Mouse (Mus musculus): ENCODE measurements around the gene Tprn.
A peak's percentile ranks its signal among the peaks of the same experiment; 100 is the strongest.

Tprn gene

DNA sequence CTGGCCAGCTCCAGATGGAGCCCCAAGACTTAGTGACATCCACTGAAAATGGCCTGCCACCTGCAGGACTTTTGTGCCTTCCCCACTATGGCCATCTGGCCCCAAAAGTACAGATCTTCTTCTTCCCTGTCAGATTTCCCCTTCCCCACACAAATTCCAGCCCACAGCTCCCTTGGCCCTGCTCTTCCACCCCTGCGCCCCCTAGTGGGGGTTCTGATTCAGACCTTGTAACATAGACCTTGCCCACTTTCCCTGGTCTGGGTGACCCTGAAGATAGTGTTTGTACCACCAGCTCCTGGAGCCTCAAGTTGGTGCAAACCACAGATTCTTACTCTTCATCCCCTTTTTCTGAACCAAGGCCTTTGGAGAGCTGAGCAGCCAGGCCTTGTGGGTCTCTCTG, 30.4 kb downstream of the Tprn start:
- peak; percentile 45 to 71 for DNase-seq (ENCODE audit: low spot score in 2 of 2)

GRCm38 (mm10) chr2:25293706-25294105, 31.3 kb downstream of the Tprn start:
- no peak for DNase-seq (ENCODE audit: low spot score in 2 of 2)

DNA sequence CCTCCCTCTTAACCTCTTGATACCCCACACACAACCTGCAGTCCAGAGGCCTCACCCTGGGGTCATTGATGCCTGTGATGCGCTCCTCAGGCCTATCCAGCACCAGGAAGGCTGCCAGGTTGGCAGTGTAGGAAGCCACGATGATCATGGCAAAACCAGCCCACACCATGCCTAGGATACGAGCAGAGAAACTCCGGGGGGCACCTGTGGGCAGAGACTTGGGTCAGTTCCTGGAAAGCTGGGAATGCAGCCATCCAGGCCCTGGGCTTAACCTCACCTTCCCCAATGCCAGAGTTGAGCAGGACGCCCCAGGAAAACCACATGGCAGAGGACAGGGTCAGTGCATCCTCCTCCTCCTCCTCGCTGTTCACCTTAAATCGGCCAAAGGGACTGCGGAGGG, 34.7 kb downstream of the Tprn start:
- no peak for DNase-seq (ENCODE audit: low spot score in 2 of 2)

GRCm38 (mm10) chr2:25298046-25298445, 35.6 kb downstream of the Tprn start:
- DNase-seq (ENCODE audit: low spot score in 2 of 2) = no peak

DNA sequence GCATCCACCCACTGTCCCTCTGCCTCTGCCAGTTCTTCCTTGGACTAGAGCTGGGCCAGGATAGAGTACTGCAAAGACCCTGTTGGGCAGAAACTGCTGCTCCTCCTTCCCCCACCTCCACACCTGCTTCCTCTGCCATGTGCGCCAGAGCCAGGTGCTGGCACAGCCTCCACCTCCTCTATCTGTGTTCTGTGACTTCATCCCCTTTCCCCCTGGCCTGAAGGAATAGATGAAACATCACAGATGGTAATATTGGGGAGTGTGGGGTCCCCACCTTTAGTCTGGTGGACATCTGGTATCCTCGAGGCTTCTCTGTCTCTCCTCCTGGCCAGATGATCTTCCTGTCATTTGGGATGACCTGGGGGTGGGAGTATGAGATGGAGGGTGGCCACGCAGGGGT, 41.0 kb downstream of the Tprn start:
- DNase-seq (ENCODE audit: low spot score in 2 of 2) = no peak

DNA sequence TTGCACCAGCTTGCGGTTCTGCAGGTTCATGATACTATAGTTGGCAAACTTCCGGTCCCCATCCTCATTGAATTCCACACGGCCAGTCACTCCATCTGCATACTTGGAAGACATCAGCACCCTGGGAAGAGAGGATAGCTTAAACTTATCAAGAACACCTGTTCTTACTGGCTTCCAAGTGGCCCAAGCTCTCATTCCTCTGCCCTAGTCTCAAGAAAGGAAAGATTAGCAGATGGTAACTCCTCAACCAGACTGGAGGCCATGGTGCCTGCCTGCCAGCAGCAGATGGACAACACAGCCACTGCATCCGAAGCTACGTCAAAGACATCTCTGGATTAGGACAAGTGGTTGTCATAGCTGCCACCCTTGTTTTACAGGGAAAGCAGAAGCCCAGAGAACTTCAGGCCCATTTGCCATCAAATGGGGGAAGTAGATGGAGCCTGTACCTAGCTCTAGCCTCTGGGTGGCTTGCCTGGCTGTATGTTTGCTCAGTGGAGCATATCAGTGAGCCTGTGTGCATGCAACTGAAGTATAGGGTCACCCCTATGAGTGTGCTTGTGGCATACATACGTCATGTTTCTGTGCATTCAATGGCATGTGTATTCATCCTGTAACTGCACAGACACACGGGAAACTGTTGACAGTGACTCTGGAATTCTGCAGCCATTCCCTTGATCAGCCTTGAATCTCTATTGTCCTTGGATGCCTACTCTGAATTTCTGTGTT, 41.7 kb downstream of the Tprn start:
- DNase-seq (ENCODE audit: low spot score in 2 of 2) = no peak

DNA sequence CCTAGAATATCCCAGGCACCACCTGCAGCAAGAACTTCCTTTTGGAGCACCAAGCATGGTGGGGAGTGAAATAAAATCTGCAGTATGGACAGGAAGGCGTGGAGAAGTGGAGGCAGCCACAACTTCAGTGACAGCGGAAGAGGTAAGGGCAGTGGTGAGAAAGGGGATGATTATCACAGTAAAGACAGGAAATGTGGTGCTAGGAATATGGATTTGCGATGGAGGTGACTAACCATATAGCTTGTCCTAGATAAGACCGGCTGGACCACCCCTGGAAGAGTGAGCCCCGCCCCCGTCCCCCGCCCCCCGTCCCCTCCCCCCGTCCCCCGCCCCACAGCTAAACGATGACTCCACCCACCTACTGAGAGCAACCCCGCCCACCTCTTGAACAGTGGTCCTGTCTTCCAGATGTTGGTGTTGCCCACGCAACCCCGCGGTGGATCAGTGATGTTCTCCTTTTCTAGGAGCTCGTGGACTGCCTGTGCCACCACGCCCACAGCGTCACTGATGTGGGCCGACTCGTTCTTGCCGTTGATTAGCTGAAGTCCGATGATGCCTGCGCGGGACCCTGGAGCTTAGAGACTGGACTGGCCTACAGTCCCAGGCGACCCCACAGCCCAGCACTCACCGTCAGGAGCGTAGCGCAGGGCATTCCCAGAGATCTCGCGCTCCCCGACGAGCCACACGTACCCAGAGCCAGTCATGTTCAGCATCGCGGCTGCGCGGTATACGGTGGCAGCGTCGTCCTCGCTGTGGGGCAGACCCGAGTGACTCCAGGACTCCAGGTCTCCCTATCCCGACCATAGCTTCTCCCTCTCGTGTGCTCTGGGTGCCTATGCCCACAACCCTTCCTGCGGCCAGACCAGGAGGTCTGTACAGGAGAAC, 42.5 kb downstream of the Tprn start:
- DNase-seq (ENCODE audit: low spot score in 2 of 2) = no peak

DNA sequence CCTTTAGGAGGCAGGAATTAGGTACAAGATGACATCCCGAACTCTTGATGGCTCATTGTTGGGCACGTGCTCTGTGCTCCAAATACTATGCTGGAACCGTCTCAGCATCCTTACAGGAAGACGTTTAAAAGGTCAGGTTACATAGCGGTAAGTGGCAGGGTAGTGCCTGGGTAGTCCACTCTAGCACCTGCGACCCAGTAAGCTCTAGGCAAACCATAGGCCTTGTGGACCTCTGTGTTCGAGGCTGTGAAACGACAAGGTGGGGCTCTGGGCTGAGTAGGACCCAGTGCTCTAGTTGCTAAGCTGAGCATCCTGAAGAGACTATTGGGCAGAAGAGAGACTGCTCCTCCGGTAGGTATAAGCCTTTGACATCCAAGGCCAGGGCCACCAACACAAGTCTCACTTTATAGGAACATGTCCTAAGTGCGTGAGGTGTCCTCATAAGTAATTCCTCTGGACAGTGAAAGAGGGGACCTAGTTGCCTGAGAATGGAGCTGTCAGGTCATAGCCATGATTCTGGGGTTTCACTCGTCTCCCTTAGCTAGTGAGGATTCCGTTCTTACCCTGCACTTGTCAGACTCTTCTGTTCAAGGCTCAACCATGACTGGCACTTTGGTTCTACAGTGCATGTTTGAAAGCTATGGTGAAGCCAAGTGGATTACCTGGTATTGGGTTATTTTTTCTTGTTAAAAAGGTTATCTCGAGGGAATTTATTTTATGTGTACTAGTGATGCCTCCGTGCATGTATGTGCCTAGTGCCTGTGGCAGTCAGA, 43.4 kb downstream of the Tprn start:
- no peak for DNase-seq (ENCODE audit: low spot score in 2 of 2)

- DNase-seq (ENCODE audit: low spot score in 2 of 2) = no peak
These were observed 47.8 kb downstream of the Tprn start for GRCm38 (mm10) chr2:25310180-25310579.

- DNase-seq (ENCODE audit: low spot score in 2 of 2) = no peak
These were observed 48.6 kb downstream of the Tprn start for GRCm38 (mm10) chr2:25310969-25311368.

- DNase-seq (ENCODE audit: low spot score in 2 of 2) = no peak
These were observed 49.1 kb downstream of the Tprn start for GRCm38 (mm10) chr2:25311491-25311891.

DNA sequence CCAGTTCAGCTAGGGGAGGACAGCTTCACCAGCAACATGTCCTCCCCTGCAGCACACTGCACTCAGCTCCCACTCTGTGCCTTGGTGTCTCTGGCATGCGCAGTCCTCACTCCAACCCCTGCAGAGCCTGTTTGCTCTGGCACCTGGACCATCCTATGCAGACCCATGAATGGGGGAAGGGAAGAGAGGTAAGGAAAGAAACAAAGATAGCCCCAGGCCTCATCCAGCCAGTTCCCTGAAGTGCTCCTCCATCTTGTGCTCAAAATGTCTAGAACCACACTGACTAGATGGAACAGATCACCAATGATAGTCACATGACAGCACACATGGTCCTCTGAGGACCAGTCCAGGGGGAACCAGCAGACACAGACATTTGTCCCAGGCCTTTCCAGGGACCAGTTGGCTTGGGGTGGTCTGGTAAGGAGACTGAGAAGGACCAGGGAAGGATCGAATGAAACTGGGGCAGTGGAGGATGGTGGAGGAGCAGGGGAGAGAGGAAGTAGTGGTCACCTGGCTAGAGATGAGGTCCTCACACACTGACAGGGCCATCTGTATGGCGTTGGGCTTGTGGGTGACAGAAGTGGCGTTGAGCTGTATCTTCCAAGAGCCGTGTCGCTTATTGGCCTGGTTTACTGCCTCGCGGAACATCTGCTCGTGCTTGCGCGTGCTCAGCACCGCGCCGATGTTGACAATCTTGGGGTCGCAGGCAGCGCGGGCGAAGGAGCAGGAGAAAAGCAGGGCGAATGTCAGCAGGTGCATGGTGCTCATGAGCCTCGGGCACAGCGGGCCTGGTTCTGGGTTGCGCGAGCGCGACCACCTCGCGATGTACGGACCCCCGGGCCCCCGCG, 55.9 kb downstream of the Tprn start:
- no peak for DNase-seq (ENCODE audit: low spot score in 2 of 2)

DNA sequence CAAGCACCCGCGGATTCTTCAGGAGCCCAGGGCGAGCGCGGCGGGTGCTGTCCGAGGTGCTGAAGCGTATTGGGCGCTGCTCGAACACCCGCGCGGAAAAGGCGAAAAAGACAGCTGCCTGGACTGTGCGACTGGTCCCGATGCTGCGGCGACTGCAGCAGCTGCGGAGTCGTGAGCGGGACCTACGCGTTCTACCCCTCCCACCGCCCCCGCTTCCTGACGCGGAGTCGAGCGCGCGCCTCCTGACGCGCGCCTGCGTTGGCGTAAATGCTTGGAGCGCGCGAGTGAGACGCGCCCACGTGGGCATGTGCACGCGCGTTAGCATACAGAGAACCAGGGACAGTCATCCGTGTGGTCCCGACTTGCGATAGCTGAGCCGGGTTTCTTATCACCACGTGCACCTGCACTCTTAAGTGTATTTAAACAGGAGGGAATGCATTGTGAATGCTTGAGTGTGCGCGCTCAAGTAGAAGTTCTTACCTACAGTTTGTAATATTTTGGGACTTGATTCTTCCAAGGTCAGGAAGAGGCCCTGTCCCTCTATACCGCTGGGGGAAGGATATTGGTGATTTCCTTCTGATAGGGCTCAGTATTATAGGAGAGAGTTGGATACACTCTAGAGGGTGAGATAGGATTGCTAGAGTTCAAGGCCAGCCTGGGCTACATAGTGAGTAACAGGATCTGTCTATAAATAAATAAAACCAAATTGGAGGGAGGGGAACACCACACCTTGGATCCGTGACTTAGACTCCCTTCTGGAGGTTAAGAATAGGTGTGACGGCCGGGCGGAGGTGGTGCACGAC, 56.8 kb downstream of the Tprn start, which contains the start of gene Grin1:
Grin1 (minus strand) TSS at position 217 of the 803 bp plus-strand sequence.
- DNase-seq (ENCODE audit: low spot score in 2 of 2) = peak in 1 of 2 experiments; percentile 54

Data from urinary bladder, adult 18-20 months (tissue).